Mouse (Mus musculus) liver, embryonic 14.5 days (tissue): ENCODE measurements at regions not wholly inside any gene's neighbourhood (a gene's known extent, or its start where the extent isn't known, plus 50 kb on each side); places are given as distances from the start of the nearest gene placed in this dataset.

Source experiments
- ATAC-seq: fragments of 200-750 bp; cut with Nextera tagmentation; 2 replicates; pipeline ENCODE4 v1.8.0; 2017; ENCODE audit warnings: moderate number of reproducible peaks, mild to moderate bottlenecking, moderate library complexity; ENCODE audit not compliant: insufficient read depth
- DNase-seq, 3 experiments: peaks; one replicate each; pipeline ENCODE4 v3.0.0-alpha.2; 2012 to 2013; ENCODE audit warnings: low read depth in 3 of 3, low spot score in 3 of 3
- H3K27ac ChIP-seq: fragments of 300-500 bp; sonication (generic); 2 replicates; pipeline ENCODE4 v1.5.1; 2014; ENCODE audit warnings: moderate library complexity, mild to moderate bottlenecking, control low read depth, inconsistent platforms
- H3K27me3 ChIP-seq: fragments of 300-500 bp; sonication (generic); 2 replicates; pipeline ENCODE4 v1.6.1; 2014; ENCODE audit warnings: mild to moderate bottlenecking, low read length, moderate library complexity; ENCODE audit not compliant: control insufficient read depth, insufficient read depth
- H3K36me3 ChIP-seq: fragments of 300-500 bp; sonication (generic); replicated peaks from 2 replicates; pipeline ENCODE4 v1.6.1; 2014; ENCODE audit warnings: low read depth; ENCODE audit not compliant: control insufficient read depth, insufficient read depth
- H3K4me1 ChIP-seq, 2 experiments: fragments of 200-500 bp in 1 of 2; fragments of 300-500 bp in 1 of 2; sonication (generic) in 1 of 2; replicated peaks; 2 replicates each; pipeline ENCODE4 v1.6.1; 2012 to 2014; ENCODE audit warnings: antibody characterized with exemption in 1 of 2, inconsistent platforms in 1 of 2, low read length in 1 of 2; ENCODE audit not compliant: control insufficient read depth in 2 of 2, insufficient read depth in 2 of 2
- H3K4me2 ChIP-seq: fragments of 300-500 bp; sonication (generic); 2 replicates; pipeline ENCODE4 v1.6.1; 2014; ENCODE audit warnings: low read depth, mild to moderate bottlenecking, control low read depth, moderate library complexity
- H3K4me3 ChIP-seq, 2 experiments: fragments of 200-500 bp in 1 of 2; fragments of 300-500 bp in 1 of 2; sonication (generic) in 1 of 2; 2 replicates each; pipeline ENCODE4 v1.5.1; 2012 to 2014; ENCODE audit warnings: low read depth in 2 of 2, low read length in 2 of 2, mild to moderate bottlenecking in 2 of 2, control low read depth in 1 of 2, inconsistent platforms in 1 of 2, moderate library complexity in 1 of 2; ENCODE audit not compliant: insufficient read depth in 1 of 2
- H3K9ac ChIP-seq: fragments of 300-500 bp; sonication (generic); replicated peaks from 2 replicates; pipeline ENCODE4 v1.6.1; 2014; ENCODE audit warnings: mild to moderate bottlenecking, control low read depth, moderate library complexity
- H3K9me3 ChIP-seq: fragments of 300-500 bp; sonication (generic); 2 replicates; pipeline ENCODE4 v1.6.1; 2016; ENCODE audit warnings: low read length, mixed read lengths; ENCODE audit not compliant: control insufficient read depth
- CTCF ChIP-seq: IDR thresholded peaks from 2 replicates; pipeline ENCODE4 v1.5.1; 2016; ENCODE audit warnings: antibody characterized with exemption, low read depth, control low read depth
- EP300 ChIP-seq: IDR thresholded peaks from 2 replicates; pipeline ENCODE4 v1.6.1; 2016; ENCODE audit warnings: antibody characterized with exemption, low read depth
- WGBS: fragments of 180-500 bp; shearing (Covaris S2); extraction: QIAGEN DNeasy Blood & Tissue Kit; methylation state at CpG from one replicate; pipeline ENCODE4 v1.1.7; 2014; ENCODE audit not compliant: insufficient replicate concordance; 5-methylcytosine and 5-hydroxymethylcytosine counted together

GRCm38 (mm10) chr15:62245237-62245636 is 1322.4 kb upstream of the A1bg start:
- no peak overlapping the region for H3K27ac ChIP-seq
- peaks cover 4 to 6% of the 10 kb centered on the region in 2 experiments for H3K4me1 ChIP-seq
- no peaks in the 10 kb centered on the region for H3K9me3 ChIP-seq
- ATAC-seq (no peak), DNase-seq (no peak)
- no peak for TF ChIP-seq CTCF
- no peaks in the 10 kb centered on the region; the same call in none of the 2 replicates for H3K36me3 ChIP-seq
- no peak overlapping the region for H3K4me3 ChIP-seq
- no peak overlapping the region for H3K9ac ChIP-seq
- no peak overlapping the region for H3K4me2 ChIP-seq
- 73% methylated on average over 1 of the region's 1 CpGs for WGBS
- H3K27me3 ChIP-seq, result no peaks in the 10 kb centered on the region

- H3K4me1 ChIP-seq, result peaks cover 8 to 11% of the 10 kb centered on the region in 2 experiments
- WGBS, result 84% methylated on average over 3 of the region's 3 CpGs
- DNase-seq, result no peak
Observed at GRCm38 (mm10) chr15:62244819-62245218, 1322.0 kb upstream of the A1bg start.

GRCm38 (mm10) chr15:62240031-62240430 is 1317.2 kb upstream of the A1bg start:
- TF ChIP-seq EP300 (peak; percentile 65), CTCF (no peak)
- ATAC-seq, result peak; percentile 73
- Histone ChIP-seq H3K27me3 (no peaks in the 10 kb centered on the region), H3K36me3 (no peaks in the 10 kb centered on the region; the same call in none of the 2 replicates), H3K4me3 (no peak overlapping the region), H3K4me2 (peak overlapping the region; percentile 27), H3K9ac (no peak overlapping the region), H3K9me3 (no peaks in the 10 kb centered on the region), H3K4me1 (peaks cover 15 to 22% of the 10 kb centered on the region in 2 experiments), H3K27ac (no peak overlapping the region)
- DNase-seq, result no peak
- WGBS, result 39% methylated on average over 3 of the region's 3 CpGs

More at GRCm38 (mm10) chr15:62244819-62245218, 1322.0 kb upstream of the A1bg start:
- Histone ChIP-seq H3K36me3 (no peaks in the 10 kb centered on the region; the same call in none of the 2 replicates), H3K27ac (no peak overlapping the region), H3K9ac (no peak overlapping the region), H3K27me3 (no peaks in the 10 kb centered on the region), H3K4me3 (no peak overlapping the region), H3K9me3 (no peaks in the 10 kb centered on the region), H3K4me2 (no peak overlapping the region)
- no peak for ATAC-seq
- no peak for TF ChIP-seq CTCF
- no peak for TF ChIP-seq EP300

- Histone ChIP-seq H3K4me2 (no peak overlapping the region), H3K9me3 (no peaks in the 10 kb centered on the region), H3K27me3 (no peaks in the 10 kb centered on the region), H3K4me3 (no peak overlapping the region), H3K27ac (no peak overlapping the region), H3K36me3 (no peaks in the 10 kb centered on the region), H3K9ac (no peak overlapping the region), H3K4me1 (peaks cover 15 to 22% of the 10 kb centered on the region in 2 experiments)
- no peak for ATAC-seq
- TF ChIP-seq CTCF (no peak), EP300 (no peak)
- DNase-seq, result no peak
- 73% methylated on average over 5 of the region's 5 CpGs for WGBS
Observed at GRCm38 (mm10) chr15:62238503-62239045, 1315.8 kb upstream of the A1bg start.

- 79% methylated on average over 2 of the region's 2 CpGs for WGBS
- Histone ChIP-seq H3K36me3 (no peaks in the 10 kb centered on the region), H3K4me2 (no peak overlapping the region), H3K4me1 (peaks cover 15 to 25% of the 10 kb centered on the region in 2 experiments), H3K9me3 (no peaks in the 10 kb centered on the region), H3K4me3 (no peak overlapping the region), H3K27ac (no peak overlapping the region), H3K27me3 (no peaks in the 10 kb centered on the region), H3K9ac (no peak overlapping the region)
- no peak for TF ChIP-seq CTCF
- no peak for TF ChIP-seq EP300
- DNase-seq (no peak), ATAC-seq (no peak)
Observed at GRCm38 (mm10) chr15:62236056-62236455, 1313.2 kb upstream of the A1bg start.
